Mouse (Mus musculus) MEL (cell line): ENCODE measurements around the gene Slc36a1. TPM values are rescaled to one million over a fixed set of nuclear protein-coding genes. Genes with fewer than 3 reads are reported as not detected.

ENCODE experiments used
- DNase-seq: peaks from one replicate; pipeline ENCODE4 v3.0.0; 2011; ENCODE audit warnings: low read depth, low spot score
- H3K27ac ChIP-seq: 2 replicates; pipeline ENCODE4 v1.5.1; 2012; ENCODE audit warnings: low read depth, mild to moderate bottlenecking, control low read depth, low read length, moderate library complexity; ENCODE audit not compliant: control insufficient read depth
- H3K27me3 ChIP-seq, 2 experiments: fragments of 150-350 bp in 1 of 2; sonication (generic) in 1 of 2; 2 replicates each; pipeline ENCODE4 v1.6.1; 2012; ENCODE audit warnings: low read length in 2 of 2, mild to moderate bottlenecking in 2 of 2, improper control_type of control experiment in 1 of 2, moderate library complexity in 1 of 2; ENCODE audit not compliant: insufficient read depth in 2 of 2, control insufficient read depth in 1 of 2
- H3K36me3 ChIP-seq, 2 experiments: 2 replicates each; pipeline ENCODE4 v1.6.1; 2012 to 2014; ENCODE audit warnings: low read length in 2 of 2, improper control_type of control experiment in 1 of 2, inconsistent platforms in 1 of 2, mild to moderate bottlenecking in 1 of 2; ENCODE audit not compliant: insufficient read depth in 2 of 2, control insufficient read depth in 1 of 2
- H3K4me1 ChIP-seq, 2 experiments: fragments of 150-350 bp in 1 of 2; sonication (generic) in 1 of 2; 2 replicates each; pipeline ENCODE4 v1.6.1; 2012; ENCODE audit warnings: low read length in 2 of 2, improper control_type of control experiment in 1 of 2, mild to moderate bottlenecking in 1 of 2; ENCODE audit not compliant: insufficient read depth in 2 of 2, control insufficient read depth in 1 of 2
- H3K4me3 ChIP-seq, 2 experiments: fragments of 150-350 bp in 1 of 2; sonication (generic) in 1 of 2; 2 replicates each; pipeline ENCODE4 v1.5.1; 2012; ENCODE audit warnings: low read depth in 2 of 2, low read length in 2 of 2, mild to moderate bottlenecking in 2 of 2, moderate library complexity in 2 of 2, control low read depth in 1 of 2, improper control_type of control experiment in 1 of 2; ENCODE audit not compliant: control insufficient read depth in 1 of 2, insufficient read depth in 1 of 2
- H3K79me2 ChIP-seq: 2 replicates; pipeline ENCODE4 v1.6.1; 2012; ENCODE audit warnings: mild to moderate bottlenecking, low read length, moderate library complexity; ENCODE audit not compliant: control insufficient read depth, poor library complexity, insufficient read depth
- H3K9ac ChIP-seq: 2 replicates; pipeline ENCODE4 v1.6.1; 2012; ENCODE audit warnings: low read depth, mild to moderate bottlenecking, control low read depth, low read length, moderate library complexity; ENCODE audit not compliant: control insufficient read depth, poor library complexity, severe bottlenecking
- H3K9me3 ChIP-seq: fragments of 150-350 bp; sonication (generic); replicated peaks from 2 replicates; pipeline ENCODE4 v1.6.1; 2012; ENCODE audit warnings: mild to moderate bottlenecking, low read length, improper control_type of control experiment, moderate library complexity; ENCODE audit not compliant: insufficient read depth
- BHLHE40 ChIP-seq: IDR thresholded peaks from 2 replicates; pipeline ENCODE4 v1.6.1; 2012; ENCODE audit warnings: low read depth, mild to moderate bottlenecking, inconsistent platforms, low read length, improper control_type of control experiment, borderline replicate concordance
- CHD2 ChIP-seq: IDR thresholded peaks from 2 replicates; pipeline ENCODE4 v1.6.1; 2011; ENCODE audit warnings: low read length, improper control_type of control experiment
- CTCF ChIP-seq, 3 experiments: IDR thresholded peaks in 2 of 3; conservative IDR thresholded peaks in 1 of 3; 2 replicates each; pipeline ENCODE4 v1.5.1; 2011 to 2012; ENCODE audit warnings: low read length in 3 of 3, low read depth in 2 of 3, mild to moderate bottlenecking in 2 of 3, improper control_type of control experiment in 1 of 3, inconsistent platforms in 1 of 3, mixed read lengths in 1 of 3, moderate library complexity in 1 of 3; ENCODE audit not compliant: control insufficient read depth in 1 of 3, insufficient read depth in 1 of 3, poor library complexity in 1 of 3, severe bottlenecking in 1 of 3
- E2F4 ChIP-seq: IDR thresholded peaks from 2 replicates; pipeline ENCODE4 v1.6.1; 2011; ENCODE audit warnings: low read depth, low read length, improper control_type of control experiment, borderline replicate concordance
- ELF1 ChIP-seq: IDR thresholded peaks from 2 replicates; pipeline ENCODE4 v1.6.1; 2014; ENCODE audit warnings: low read depth, mild to moderate bottlenecking, inconsistent platforms, low read length, improper control_type of control experiment, moderate library complexity
- EP300 ChIP-seq, 2 experiments: IDR thresholded peaks; 2 replicates each; pipeline ENCODE4 v1.6.1; 2011; ENCODE audit warnings: improper control_type of control experiment in 2 of 2, low read length in 2 of 2, low read depth in 1 of 2, mild to moderate bottlenecking in 1 of 2
- ETS1 ChIP-seq: IDR thresholded peaks from 2 replicates; pipeline ENCODE4 v1.6.1; 2012; ENCODE audit warnings: low read depth, mild to moderate bottlenecking, inconsistent platforms, low read length, improper control_type of control experiment, moderate library complexity
- GABPA ChIP-seq: IDR thresholded peaks from 2 replicates; pipeline ENCODE4 v1.6.1; 2012; ENCODE audit warnings: low read depth, mild to moderate bottlenecking, inconsistent platforms, low read length, improper control_type of control experiment, moderate library complexity
- HCFC1 ChIP-seq: IDR thresholded peaks from 2 replicates; pipeline ENCODE4 v1.6.1; 2012; ENCODE audit warnings: low read depth, mild to moderate bottlenecking, inconsistent platforms, low read length, improper control_type of control experiment, moderate library complexity
- JUND ChIP-seq: IDR thresholded peaks from 2 replicates; pipeline ENCODE4 v1.6.1; 2011; ENCODE audit warnings: low read depth, mild to moderate bottlenecking, improper control_type of control experiment, low read length
- KAT2A ChIP-seq: conservative IDR thresholded peaks from 2 replicates; pipeline ENCODE4 v1.6.1; 2012; ENCODE audit warnings: low read depth, low read length, improper control_type of control experiment, inconsistent platforms
- MAFK ChIP-seq: IDR thresholded peaks from 2 replicates; pipeline ENCODE4 v1.6.1; 2011; ENCODE audit warnings: low read depth, mild to moderate bottlenecking, low read length, improper control_type of control experiment, borderline replicate concordance
- MAX ChIP-seq: IDR thresholded peaks from 2 replicates; pipeline ENCODE4 v1.6.1; 2011; ENCODE audit warnings: low read length, improper control_type of control experiment
- MAZ ChIP-seq: IDR thresholded peaks from 2 replicates; pipeline ENCODE4 v1.6.1; 2012; ENCODE audit warnings: low read depth, mild to moderate bottlenecking, inconsistent platforms, low read length, improper control_type of control experiment
- MXI1 ChIP-seq: IDR thresholded peaks from 2 replicates; pipeline ENCODE4 v1.6.1; 2011; ENCODE audit warnings: mild to moderate bottlenecking, low read depth, low read length, improper control_type of control experiment
- MYB ChIP-seq: IDR thresholded peaks from 2 replicates; pipeline ENCODE4 v1.6.1; 2011; ENCODE audit warnings: mild to moderate bottlenecking, low read depth, low read length, improper control_type of control experiment
- MYC ChIP-seq: IDR thresholded peaks from 2 replicates; pipeline ENCODE4 v1.6.1; 2011; ENCODE audit warnings: low read depth, mild to moderate bottlenecking, low read length, improper control_type of control experiment, moderate library complexity
- NELFE ChIP-seq: IDR thresholded peaks from 2 replicates; pipeline ENCODE4 v1.6.1; 2011; ENCODE audit warnings: low read depth, low read length, improper control_type of control experiment
- NRF1 ChIP-seq: IDR thresholded peaks from 2 replicates; pipeline ENCODE4 v1.6.1; 2014; ENCODE audit warnings: low read depth, mild to moderate bottlenecking, inconsistent platforms, low read length, improper control_type of control experiment, moderate library complexity; ENCODE audit not compliant: poor library complexity, insufficient read depth, severe bottlenecking
- POLR2A ChIP-seq, 2 experiments: IDR thresholded peaks; 2 replicates each; pipeline ENCODE4 v1.6.1; 2011 to 2012; ENCODE audit warnings: low read length in 2 of 2, mild to moderate bottlenecking in 2 of 2, control low read depth in 1 of 2, improper control_type of control experiment in 1 of 2, low read depth in 1 of 2, moderate library complexity in 1 of 2; ENCODE audit not compliant: control insufficient read depth in 1 of 2, insufficient read depth in 1 of 2, poor library complexity in 1 of 2
- POLR2AphosphoS2 ChIP-seq: IDR thresholded peaks from 2 replicates; pipeline ENCODE4 v1.6.1; 2011; ENCODE audit warnings: low read length, improper control_type of control experiment
- RAD21 ChIP-seq: IDR thresholded peaks from 2 replicates; pipeline ENCODE4 v1.6.1; 2011; ENCODE audit warnings: mild to moderate bottlenecking, low read depth, low read length, improper control_type of control experiment
- RCOR1 ChIP-seq: IDR thresholded peaks from 2 replicates; pipeline ENCODE4 v1.6.1; 2012; ENCODE audit warnings: low read depth, mild to moderate bottlenecking, inconsistent platforms, low read length, improper control_type of control experiment
- SIN3A ChIP-seq: IDR thresholded peaks from 2 replicates; pipeline ENCODE4 v1.6.1; 2012; ENCODE audit warnings: low read length, improper control_type of control experiment, inconsistent platforms
- SMC3 ChIP-seq: IDR thresholded peaks from 2 replicates; pipeline ENCODE4 v1.6.1; 2011; ENCODE audit warnings: low read depth, low read length, improper control_type of control experiment
- TBP ChIP-seq: IDR thresholded peaks from 2 replicates; pipeline ENCODE4 v1.8.0; 2011; ENCODE audit warnings: low read depth, low read length, improper control_type of control experiment
- TCF12 ChIP-seq: IDR thresholded peaks from 2 replicates; pipeline ENCODE4 v1.6.1; 2014; ENCODE audit warnings: low read depth, mild to moderate bottlenecking, inconsistent platforms, low read length, improper control_type of control experiment, moderate library complexity
- UBTF ChIP-seq: IDR thresholded peaks from 2 replicates; pipeline ENCODE4 v1.6.1; 2012; ENCODE audit warnings: low read depth, mild to moderate bottlenecking, inconsistent platforms, low read length, improper control_type of control experiment, moderate library complexity, borderline replicate concordance; ENCODE audit not compliant: insufficient read depth
- USF1 ChIP-seq: IDR thresholded peaks from 2 replicates; pipeline ENCODE4 v1.6.1; 2014; ENCODE audit warnings: low read depth, mild to moderate bottlenecking, inconsistent platforms, low read length, improper control_type of control experiment, moderate library complexity
- USF2 ChIP-seq, 2 experiments: IDR thresholded peaks; 2 replicates each; pipeline ENCODE4 v1.6.1; 2011 to 2012; ENCODE audit warnings: improper control_type of control experiment in 2 of 2, low read length in 2 of 2, borderline replicate concordance in 1 of 2, inconsistent platforms in 1 of 2, low read depth in 1 of 2, mild to moderate bottlenecking in 1 of 2; ENCODE audit not compliant: insufficient read depth in 1 of 2
- ZC3H11A ChIP-seq: IDR thresholded peaks from 2 replicates; pipeline ENCODE4 v1.6.1; 2012; ENCODE audit warnings: low read depth, mild to moderate bottlenecking, inconsistent platforms, low read length, improper control_type of control experiment
- ZMIZ1 ChIP-seq: IDR thresholded peaks from 2 replicates; pipeline ENCODE4 v1.6.1; 2012; ENCODE audit warnings: low read depth, mild to moderate bottlenecking, inconsistent platforms, low read length, improper control_type of control experiment, moderate library complexity
- polyA plus RNA-seq, 2 experiments: library from polyadenylated mRNA; stranded (reverse) in 1 of 2; unstranded in 1 of 2; fragments of >175 nt in 1 of 2; fragments of >200 nt in 1 of 2; gene quantifications; 2 replicates each; pipeline versions ENCODE4 v1.2.1 to v1.2.4; 2012; ENCODE audit warnings: low replicate concordance in 2 of 2, low read depth in 1 of 2; ENCODE audit not compliant: insufficient read length in 2 of 2, insufficient read depth in 1 of 2, missing spikeins in 1 of 2
- total RNA-seq: library from RNA; depleted of rRNA; stranded (reverse); fragments of 300-350 nt; gene quantifications from 2 replicates; pipeline ENCODE4 v1.2.3, GENCODE M21; 2012; rRNA removed

The Slc36a1 gene
- total RNA-seq (2.8 and 3.1 TPM in 2 replicates), polyA plus RNA-seq (1 to 10 TPM in 1 of 2 experiments, not detected in 1; 5.2 TPM)

DNA sequence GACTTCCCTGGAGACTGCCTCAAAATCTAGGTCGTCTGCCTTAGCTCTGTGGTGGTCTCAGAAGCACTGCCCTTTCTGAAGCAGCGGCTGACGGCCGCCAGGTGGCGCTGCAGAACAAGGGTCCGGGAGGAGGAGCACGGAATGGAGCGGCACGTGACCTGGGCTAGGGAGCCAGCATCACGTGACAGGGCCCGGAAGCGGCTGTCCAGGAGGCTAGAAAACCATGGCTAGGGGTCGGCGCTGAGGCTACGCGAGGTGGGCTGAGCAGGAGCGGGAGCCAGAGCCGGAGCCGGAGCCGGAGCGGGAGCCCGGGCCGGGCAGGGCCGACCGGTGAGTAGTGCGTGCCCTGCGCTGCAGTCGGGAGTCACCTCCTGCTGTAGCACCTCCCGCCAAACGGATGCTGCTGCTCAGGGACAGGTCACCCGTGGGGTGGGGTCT lies at the start of gene Slc36a1:
Gene Slc36a1, plus strand, starts transcription at position 192 of the 438 bp plus-strand sequence.
- Histone ChIP-seq H3K4me1 (peaks cover 9 to 10% of the 10 kb centered on the region in 2 experiments), H3K9me3 (no peaks in the 10 kb centered on the region), H3K27me3 (peaks cover 0 to 3% of the 10 kb centered on the region in 2 experiments), H3K36me3 (peaks cover 0 to 10% of the 10 kb centered on the region in 2 experiments; a peak in 2 of 4 replicates), H3K27ac (no peak within 1 kb of the TSS), H3K79me2 (peaks cover 2% of the 10 kb centered on the region; the same call in 1 of the 2 replicates)
- TF ChIP-seq MAZ (peak; percentile 84; the same call in 1 of the 2 replicates), MYC (0 out of 2 replicates have a peak, but pooled peaks have one; percentile 26), RCOR1 (peak; percentile 49; the same call in 1 of the 2 replicates), NELFE (peak; percentile 73), NRF1 (0 out of 2 replicates have a peak, but pooled peaks have one; percentile 27), RAD21 (peak; percentile 98), KAT2A (no peak; the same call in 1 of the 2 replicates), MAFK (no peak), GABPA (no peak), ZMIZ1 (0 out of 2 replicates have a peak, but pooled peaks have one; percentile 39), UBTF (no peak), MAX (peak; percentile 100), SIN3A (peak; percentile 99), TCF12 (peak; percentile 55; the same call in 1 of the 2 replicates), CHD2 (no peak), JUND (no peak), MXI1 (peak; percentile 87), HCFC1 (peak; percentile 80), USF2 (IDR thresholded peaks at IDR 0.05; ENCODE audit: borderline replicate concordance in 1 of 2, insufficient read depth in 1 of 2, low read depth in 1 of 2, low read length in 2 of 2) (peak; percentile 99 to 100), POLR2AphosphoS2 (no peak), USF1 (peak; percentile 100), EP300 (IDR thresholded peaks at IDR 0.05; ENCODE audit: low read depth in 1 of 2, low read length in 2 of 2) (peak; percentile 25 to 35; a peak in 2 of 4 replicates), TBP (0 out of 2 replicates have a peak, but pooled peaks have one; percentile 11), ELF1 (peak; percentile 94), POLR2A (IDR thresholded peaks at IDR 0.05; ENCODE audit: control insufficient read depth in 1 of 2, insufficient read depth in 1 of 2, low read depth in 1 of 2, low read length in 2 of 2, poor library complexity in 1 of 2) (peak; percentile 44 to 71; a peak in 2 of 4 replicates), BHLHE40 (peak; percentile 99), CTCF (IDR thresholded peaks at IDR 0.05 in 2 of 3, conservative IDR thresholded peaks at IDR 0.05 in 1 of 3; ENCODE audit: control insufficient read depth in 1 of 3, insufficient read depth in 1 of 3, low read depth in 2 of 3, low read length in 3 of 3, poor library complexity in 1 of 3, severe bottlenecking in 1 of 3) (peak in 2 of 3 experiments; percentile 90 to 100; a peak in 5 of 6 replicates), E2F4 (no peak), ZC3H11A (peak; percentile 95), MYB (no peak), SMC3 (peak; percentile 100), ETS1 (peak; percentile 53)
- TF ChIP-seq, all 39 proteins: peak for 23
- Histone ChIP-seq H3K9ac (peak within 1 kb of the TSS; percentile 81), H3K4me3 (peak within 1 kb of the TSS; percentile 80 to 91)
- peak; percentile 98 for DNase-seq
